In genomic region chr6:88835047-88835446, GRCm38 (mm10) we compare ENCODE assay signal across 16 mouse cellular contexts. TPM values are rescaled to one million over a fixed set of nuclear protein-coding genes. Genes with fewer than 3 reads are reported as not detected.
DNase-seq lines count a peak whose midpoint lies in the region; ATAC-seq and TF ChIP-seq lines count a peak whose summit lies in the region.
"Had no signal": no experiment of that assay in that cellular context is flagged by ENCODE, and none has a peak within 500 bp of the region (broad histone marks: within the 10 kb centered on the region; RNA-seq: fewer than 3 reads in every experiment).

No protein-coding gene starts in this region.

- no peak for TF ChIP-seq CTCF in cerebellum, adult 2 months (IDR thresholded peaks at IDR 0.05; ENCODE audit: borderline replicate concordance, insufficient read depth, low read depth, low read length)
- no peak for TF ChIP-seq CTCF in stomach, postnatal 0 days (IDR thresholded peaks at IDR 0.05; ENCODE audit: low read depth)
- no peak for TF ChIP-seq CTCF in midbrain, postnatal 0 days (IDR thresholded peaks at IDR 0.05)

- no peak overlapping the region for H3K4me3 ChIP-seq in cerebellum, adult 2 months (replicated peaks; ENCODE audit: insufficient read depth, low read depth, low read length)
- no peak overlapping the region for H3K4me3 ChIP-seq in stomach, postnatal 0 days (ENCODE audit: low read depth, low read length)
- no peak overlapping the region for H3K4me3 ChIP-seq in midbrain, postnatal 0 days (ENCODE audit: low read depth, low read length)
- H3K4me3 ChIP-seq: embryonic facial prominence, embryonic 12.5 days; limb, embryonic 10.5 days; neural tube, embryonic 15.5 days had no signal

- no peak overlapping the region for H3K27ac ChIP-seq in cerebellum, adult 2 months (ENCODE audit: insufficient read depth, low read length)
- H3K27ac ChIP-seq in stomach, postnatal 0 days (replicated peaks): no peak overlapping the region
- no peak overlapping the region for H3K27ac ChIP-seq in midbrain, postnatal 0 days (ENCODE audit: low read depth, low read length)
- H3K27ac ChIP-seq: embryonic facial prominence, embryonic 12.5 days; kidney, postnatal 0 days; neural tube, embryonic 15.5 days had no signal

- 25% methylated on average over 5 of the region's 5 CpGs for WGBS in cerebellum, adult 2 months
- 72% methylated on average over 5 of the region's 5 CpGs for WGBS in stomach, postnatal 0 days
- 83% methylated on average over 5 of the region's 5 CpGs for WGBS in midbrain, postnatal 0 days

- ATAC-seq in erythroid progenitor cell, adult 5-6 weeks (replicated peaks; ENCODE audit: low FRiP score, poor library complexity, severe bottlenecking): peak; percentile 84
- peak; percentile 71 for ATAC-seq in megakaryocyte, adult 5-6 weeks (ENCODE audit: poor library complexity, severe bottlenecking)
- ATAC-seq in stomach, postnatal 0 days (ENCODE audit: low FRiP score, low TSS enrichment): no peak
- ATAC-seq in midbrain, postnatal 0 days (ENCODE audit: low FRiP score): no peak
- ATAC-seq: forebrain, embryonic 14.5 days had no signal

- H3K4me2 ChIP-seq in stomach, postnatal 0 days (replicated peaks; ENCODE audit: low read depth): no peak overlapping the region
- no peak overlapping the region for H3K4me2 ChIP-seq in midbrain, postnatal 0 days (ENCODE audit: low read depth, low read length, poor library complexity, severe bottlenecking)
- H3K4me2 ChIP-seq: embryonic facial prominence, embryonic 12.5 days; neural tube, embryonic 15.5 days had no signal

- peaks cover 61% of the 10 kb centered on the region for H3K4me1 ChIP-seq in cerebellum, adult 2 months (ENCODE audit: control insufficient read depth, insufficient read depth, low read length)
- H3K4me1 ChIP-seq in stomach, postnatal 0 days (replicated peaks; ENCODE audit: control insufficient read depth, insufficient read depth): no peaks in the 10 kb centered on the region
- H3K4me1 ChIP-seq in midbrain, postnatal 0 days (ENCODE audit: insufficient read depth, low read length): no peaks in the 10 kb centered on the region

- peaks cover 9% of the 10 kb centered on the region; the same call in 1 of the 2 replicates for H3K36me3 ChIP-seq in stomach, postnatal 0 days (ENCODE audit: control insufficient read depth, insufficient read depth, low read length)
- H3K36me3 ChIP-seq in midbrain, postnatal 0 days (ENCODE audit: insufficient read depth, low read length): peaks cover 35% of the 10 kb centered on the region

- no peak overlapping the region for H3K9ac ChIP-seq in stomach, postnatal 0 days (ENCODE audit: low read length)
- no peak overlapping the region for H3K9ac ChIP-seq in midbrain, postnatal 0 days (replicated peaks; ENCODE audit: low read length, poor library complexity, severe bottlenecking)
- H3K9ac ChIP-seq: embryonic facial prominence, embryonic 12.5 days; neural tube, embryonic 15.5 days had no signal

- TF ChIP-seq EP300 in stomach, postnatal 0 days (optimal IDR thresholded peaks at IDR 0.05): no peak

- H3K27me3 ChIP-seq in cerebellum, adult 2 months (ENCODE audit: control insufficient read depth, insufficient read depth, low read length): no peaks in the 10 kb centered on the region
- no peaks in the 10 kb centered on the region for H3K27me3 ChIP-seq in stomach, postnatal 0 days (ENCODE audit: control insufficient read depth, insufficient read depth, low read length)
- H3K27me3 ChIP-seq in midbrain, postnatal 0 days (ENCODE audit: insufficient read depth, low read length): no peaks in the 10 kb centered on the region
- H3K27me3 ChIP-seq: embryonic facial prominence, embryonic 12.5 days; neural tube, embryonic 15.5 days had no signal

- H3K9me3 ChIP-seq in stomach, postnatal 0 days (ENCODE audit: control insufficient read depth, low read length): no peaks in the 10 kb centered on the region
- no peaks in the 10 kb centered on the region for H3K9me3 ChIP-seq in midbrain, postnatal 0 days (ENCODE audit: low read length)
- H3K9me3 ChIP-seq: embryonic facial prominence, embryonic 12.5 days; limb, embryonic 10.5 days; neural tube, embryonic 15.5 days had no signal

- no peak for TF ChIP-seq POLR2A in cerebellum, adult 2 months (IDR thresholded peaks at IDR 0.05; ENCODE audit: borderline replicate concordance, insufficient read depth, low read length)

- peak; percentile 64 to 75 for DNase-seq in cerebellum, postnatal 14 days
- no peak for DNase-seq in cerebellum, adult 2 months
- DNase-seq in 416B (ENCODE audit: low read depth): peak; percentile 87
- no peak for DNase-seq in stomach, postnatal 0 days (ENCODE audit: low spot score)
- DNase-seq in midbrain, postnatal 0 days (ENCODE audit: low spot score): no peak
- DNase-seq in layer of hippocampus, postnatal 25 days (ENCODE audit: extremely low spot score in 1 of 2, low spot score in 1 of 2): no peak
- DNase-seq: B cell, adult 2 months; cerebellum, adult 9-10 months; gastrocnemius, postnatal 25 days had no signal

RNA-seq across cellular contexts. Expression of gene Abtb1, which starts 6.7 kb away (rescaled TPM):
- polyA plus RNA-seq in cerebellum, adult 2 months (2012; rRNA removed): 116 TPM in 2 replicates
- 49.4 and 49.9 TPM in 2 replicates for total RNA-seq in erythroid progenitor cell, adult 5-6 weeks (2015; ENCODE audit: low replicate concordance)
- total RNA-seq in erythroid progenitor cell, adult 5-6 weeks (2017; ENCODE audit: low replicate concordance): 112 and 178 TPM in 2 replicates
- 22.8 TPM in 2 replicates for total RNA-seq in megakaryocyte, adult 5-6 weeks (2015)
- total RNA-seq in megakaryocyte, adult 5-6 weeks (2017): 104 TPM in 2 replicates
- 25.1 and 26.1 TPM in 2 replicates for polyA plus RNA-seq in stomach, postnatal 0 days (2015; fragmentation: Nextera tagmentation; extraction: Ambion mirVana)
- total RNA-seq in midbrain, postnatal 0 days (2014; rRNA removed): 60.2 and 65.7 TPM in 2 replicates
- 29.2 and 34.9 TPM in 2 replicates for polyA plus RNA-seq in midbrain, postnatal 0 days (2015; fragmentation: Nextera tagmentation; extraction: Ambion mirVana)
- 10 to 100 TPM; 32.7 to 34.1 TPM for total RNA-seq in layer of hippocampus, postnatal 25 days (2021)

RNA-seq across cellular contexts. Expression of gene Podxl2, which starts 39.8 kb away (rescaled TPM):
- polyA plus RNA-seq in cerebellum, adult 2 months (2012; rRNA removed): 538 and 541 TPM in 2 replicates
- not detected in 2 replicates for total RNA-seq in erythroid progenitor cell, adult 5-6 weeks (2015; ENCODE audit: low replicate concordance)
- 12.3 TPM in 1 of 2 replicates, not detected in the other for total RNA-seq in erythroid progenitor cell, adult 5-6 weeks (2017; ENCODE audit: low replicate concordance)
- not detected in 2 replicates for total RNA-seq in megakaryocyte, adult 5-6 weeks (2015)
- 0.16 and 0.40 TPM in 2 replicates for total RNA-seq in megakaryocyte, adult 5-6 weeks (2017)
- 31.4 and 38.5 TPM in 2 replicates for polyA plus RNA-seq in stomach, postnatal 0 days (2015; fragmentation: Nextera tagmentation; extraction: Ambion mirVana)
- 883 and 1,011 TPM in 2 replicates for total RNA-seq in midbrain, postnatal 0 days (2014; rRNA removed)
- polyA plus RNA-seq in midbrain, postnatal 0 days (2015; fragmentation: Nextera tagmentation; extraction: Ambion mirVana): 727 and 776 TPM in 2 replicates
- 100 to 1,000 TPM; 178 to 179 TPM for total RNA-seq in layer of hippocampus, postnatal 25 days (2021)

Comparison
In these comparisons a context has a peak if more than half of its experiments do, and no peak if none do; other contexts are left out.
1. DNase-seq: peak in cerebellum, postnatal 14 days (2 of 2) and 416B (single experiment); none in cerebellum, adult 2 months (0 of 2), stomach, postnatal 0 days (single experiment), midbrain, postnatal 0 days (single experiment) and layer of hippocampus, postnatal 25 days (0 of 2).
2. ATAC-seq: peak in erythroid progenitor cell, adult 5-6 weeks (single experiment) and megakaryocyte, adult 5-6 weeks (single experiment); none in stomach, postnatal 0 days (single experiment) and midbrain, postnatal 0 days (single experiment).
3. RNA of gene Podxl2, which starts 39.8 kb away (total RNA-seq): 883 to 1,011 TPM in midbrain, postnatal 0 days and 178 to 179 TPM in layer of hippocampus, postnatal 25 days; 12.3 TPM in erythroid progenitor cell, adult 5-6 weeks and 0.16 to 0.40 TPM in megakaryocyte, adult 5-6 weeks; every median in the first group is over 10 times any median in the second.